Mouse (Mus musculus) stomach, postnatal 0 days (tissue): ENCODE data around the gene Crtac1.

Experiments
- CTCF ChIP-seq: IDR thresholded peaks from 2 replicates; pipeline ENCODE4 v1.5.1; 2016; ENCODE audit warnings: antibody characterized with exemption, low read depth, mild to moderate bottlenecking, moderate library complexity
- EP300 ChIP-seq: optimal IDR thresholded peaks from 2 replicates; pipeline ENCODE3; 2016; ENCODE audit warnings: antibody characterized with exemption

DNA sequence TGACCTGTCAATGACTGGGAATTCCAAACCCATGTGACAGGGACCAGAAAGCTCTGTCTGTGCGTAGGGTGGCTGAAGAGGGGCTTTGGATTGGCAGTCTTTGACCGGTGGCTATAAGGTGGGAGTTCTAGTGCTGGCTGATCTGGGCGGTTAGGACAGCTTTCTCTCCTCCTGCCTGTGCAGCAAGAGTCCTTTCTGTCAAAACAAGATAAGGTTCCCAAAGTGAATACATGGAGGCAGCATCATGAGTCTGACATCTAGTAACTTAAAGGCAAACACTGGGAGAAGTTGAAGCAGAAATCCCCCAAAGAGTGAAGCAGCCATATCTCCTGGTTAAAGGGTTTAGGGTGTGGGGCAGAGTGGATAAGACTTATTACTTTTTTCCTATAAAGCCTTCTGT, 184.1 kb downstream of the Crtac1 start, which contains the start of gene Golga7b:
- TF ChIP-seq CTCF (no peak), EP300 (no peak)
